Mouse (Mus musculus) mature B cell (primary cell): ENCODE results near the gene Stx8.

Source experiments
- in situ Hi-C: fragments of 300-500 bp; cut with MboI; formaldehyde crosslinking; loops from 2 replicates; pipeline ENCODE4 v1.14.3; 2019

Gene Stx8

GRCm38 (mm10) chr11:68144235-68145065 is 178.5 kb downstream of the Stx8 start:
- in situ Hi-C loops = no loop called here

GRCm38 (mm10) chr11:68145066-68145585 is 179.1 kb downstream of the Stx8 start:
- in situ Hi-C loops = no loop called here

- in situ Hi-C loops = no loop called here
Observed at GRCm38 (mm10) chr11:68145586-68146455, 179.8 kb downstream of the Stx8 start.

- in situ Hi-C loops = no loop called here
Observed at GRCm38 (mm10) chr11:68146456-68146851, 180.5 kb downstream of the Stx8 start.

- in situ Hi-C loops = no loop called here
Observed at GRCm38 (mm10) chr11:68150938-68151337, 184.9 kb downstream of the Stx8 start.

GRCm38 (mm10) chr11:68155821-68156220 is 189.8 kb downstream of the Stx8 start:
- in situ Hi-C loops = no loop called here

- in situ Hi-C loops = no loop called here
Observed at GRCm38 (mm10) chr11:68158166-68158565, 192.2 kb downstream of the Stx8 start.

GRCm38 (mm10) chr11:68159867-68160266 is 193.9 kb downstream of the Stx8 start:
- in situ Hi-C loops = no loop called here

- in situ Hi-C loops = no loop called here
Observed at GRCm38 (mm10) chr11:68164408-68164807, 198.4 kb downstream of the Stx8 start.

GRCm38 (mm10) chr11:68168427-68168826 is 202.4 kb downstream of the Stx8 start:
- in situ Hi-C loops = no loop called here

GRCm38 (mm10) chr11:68171973-68172647 is 206.1 kb downstream of the Stx8 start:
- in situ Hi-C loops = no loop called here

GRCm38 (mm10) chr11:68172648-68173045 is 206.7 kb downstream of the Stx8 start:
- in situ Hi-C loops = no loop called here

GRCm38 (mm10) chr11:68176550-68176949 is 210.6 kb downstream of the Stx8 start:
- in situ Hi-C loops = no loop called here

GRCm38 (mm10) chr11:68177415-68177814 is 211.4 kb downstream of the Stx8 start:
- in situ Hi-C loops = no loop called here

GRCm38 (mm10) chr11:68185647-68186046 is 219.7 kb downstream of the Stx8 start:
- in situ Hi-C loops = no loop called here

- in situ Hi-C loops = no loop called here
Observed at GRCm38 (mm10) chr11:68187242-68187641, 221.2 kb downstream of the Stx8 start.

GRCm38 (mm10) chr11:68188695-68189201 is 222.8 kb downstream of the Stx8 start:
- in situ Hi-C loops = no loop called here

- in situ Hi-C loops = no loop called here
Observed at GRCm38 (mm10) chr11:68190849-68191248, 224.9 kb downstream of the Stx8 start.

- in situ Hi-C loops = no loop called here
Observed at GRCm38 (mm10) chr11:68195168-68195567, 229.2 kb downstream of the Stx8 start.

- in situ Hi-C loops = no loop called here
Observed at GRCm38 (mm10) chr11:68195693-68196176, 229.7 kb downstream of the Stx8 start.

- in situ Hi-C loops = no loop called here
Observed at GRCm38 (mm10) chr11:68196566-68196965, 230.6 kb downstream of the Stx8 start.

- in situ Hi-C loops = no loop called here
Observed at GRCm38 (mm10) chr11:68197471-68197870, 231.5 kb downstream of the Stx8 start.
